Comparison of ENCODE assay signal across 10 mouse cellular contexts in the genomic region with DNA sequence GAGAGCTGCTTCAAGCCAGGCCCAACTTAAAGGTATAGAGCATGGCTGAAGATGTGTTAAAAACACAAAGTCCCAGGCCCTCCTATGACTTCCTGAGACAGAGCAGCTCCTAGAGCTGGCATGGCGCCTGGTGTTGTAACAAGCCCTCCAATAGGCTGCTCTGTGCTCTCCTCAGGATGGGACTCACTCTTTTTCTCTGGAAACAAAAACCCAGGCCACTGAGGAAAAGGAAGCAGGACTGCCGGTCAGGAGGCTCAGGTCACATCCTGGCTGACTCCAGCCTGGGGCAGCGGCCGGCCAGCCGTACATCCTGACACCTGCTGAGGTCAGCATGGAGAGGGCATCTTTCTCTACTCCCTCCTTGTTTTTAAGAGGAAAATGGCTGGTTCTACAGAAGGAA. TPM values are rescaled to one million over a fixed set of nuclear protein-coding genes. Genes with fewer than 3 reads are reported as not detected.
DNase-seq lines count a peak whose midpoint lies in the region; ATAC-seq and TF ChIP-seq lines count a peak whose summit lies in the region.
"Had no signal": no experiment of that assay in that cellular context is flagged by ENCODE, and none has a peak within 500 bp of the region (broad histone marks: within the 10 kb centered on the region; RNA-seq: fewer than 3 reads in every experiment).

No protein-coding gene starts in this region.

- H3K4me3 ChIP-seq in hindbrain, embryonic 16.5 days (ENCODE audit: low read length) = no peak overlapping the region
- no peak overlapping the region for H3K4me3 ChIP-seq in hindbrain, embryonic 10.5 days
- no peak overlapping the region for H3K4me3 ChIP-seq in embryonic facial prominence, embryonic 10.5 days
- no peak overlapping the region for H3K4me3 ChIP-seq in liver, postnatal 0 days (ENCODE audit: low read depth, low read length)
- H3K4me3 ChIP-seq: midbrain, embryonic 15.5 days had no signal

- no peaks in the 10 kb centered on the region for H3K36me3 ChIP-seq in hindbrain, embryonic 16.5 days (ENCODE audit: control insufficient read depth, insufficient read depth, low read length)
- H3K36me3 ChIP-seq in hindbrain, embryonic 10.5 days = peaks cover 39% of the 10 kb centered on the region
- H3K36me3 ChIP-seq in embryonic facial prominence, embryonic 10.5 days (replicated peaks) = peaks cover 50% of the 10 kb centered on the region
- H3K36me3 ChIP-seq in liver, postnatal 0 days (replicated peaks; ENCODE audit: insufficient read depth, low read length) = no peaks in the 10 kb centered on the region
- H3K36me3 ChIP-seq: midbrain, embryonic 15.5 days had no signal

- no peaks in the 10 kb centered on the region for H3K27me3 ChIP-seq in hindbrain, embryonic 16.5 days (replicated peaks; ENCODE audit: control insufficient read depth, insufficient read depth, low read length)
- no peaks in the 10 kb centered on the region for H3K27me3 ChIP-seq in hindbrain, embryonic 10.5 days (ENCODE audit: insufficient read depth, poor library complexity, severe bottlenecking)
- no peaks in the 10 kb centered on the region for H3K27me3 ChIP-seq in embryonic facial prominence, embryonic 10.5 days (replicated peaks; ENCODE audit: low read depth, poor library complexity, severe bottlenecking)
- 0 out of 2 replicates have a peak, but pooled peaks cover 3% of the 10 kb centered on the region for H3K27me3 ChIP-seq in liver, postnatal 0 days (ENCODE audit: insufficient read depth, low read length)
- H3K27me3 ChIP-seq: midbrain, embryonic 15.5 days had no signal

- H3K4me1 ChIP-seq in hindbrain, embryonic 16.5 days (ENCODE audit: control insufficient read depth, insufficient read depth, low read depth, low read length) = peaks cover 23% of the 10 kb centered on the region
- peaks cover 53% of the 10 kb centered on the region for H3K4me1 ChIP-seq in hindbrain, embryonic 10.5 days (replicated peaks)
- H3K4me1 ChIP-seq in embryonic facial prominence, embryonic 10.5 days = peaks cover 61% of the 10 kb centered on the region
- no peaks in the 10 kb centered on the region for H3K4me1 ChIP-seq in liver, postnatal 0 days (ENCODE audit: insufficient read depth)

- intact Hi-C loops in heart, postnatal 36 days (cut with DNase I) = no loop called here

- H3K27ac ChIP-seq in hindbrain, embryonic 16.5 days (ENCODE audit: low read depth, low read length) = 0 out of 2 replicates have a peak overlapping the region, but pooled peaks have one; percentile 27
- H3K27ac ChIP-seq in hindbrain, embryonic 10.5 days = no peak overlapping the region
- H3K27ac ChIP-seq in embryonic facial prominence, embryonic 10.5 days (replicated peaks) = 0 out of 2 replicates have a peak overlapping the region, but pooled peaks have one; percentile 19
- 0 out of 2 replicates have a peak overlapping the region, but pooled peaks have one; percentile 22 for H3K27ac ChIP-seq in liver, postnatal 0 days (ENCODE audit: low read depth)
- H3K27ac ChIP-seq: midbrain, embryonic 15.5 days had no signal

- no peak for TF ChIP-seq CTCF in liver, postnatal 0 days (IDR thresholded peaks at IDR 0.05; ENCODE audit: low read depth)

- no peak; the same call in 1 of the 2 replicates for TF ChIP-seq EP300 in liver, postnatal 0 days (IDR thresholded peaks at IDR 0.05; ENCODE audit: low read depth)

- H3K9ac ChIP-seq in hindbrain, embryonic 16.5 days (ENCODE audit: low read depth, low read length) = no peak overlapping the region
- no peak overlapping the region for H3K9ac ChIP-seq in liver, postnatal 0 days (replicated peaks)
- H3K9ac ChIP-seq: midbrain, embryonic 15.5 days had no signal

- no peak for DNase-seq in hindbrain, embryonic 10.5 days (ENCODE audit: low spot score)
- DNase-seq in embryonic facial prominence, embryonic 10.5 days (ENCODE audit: low spot score) = peak; percentile 31
- DNase-seq in heart, postnatal 36 days = peak; percentile 49 to 58
- peak; percentile 25 for DNase-seq in liver, postnatal 0 days
- no peak for DNase-seq in ovary, postnatal 36 days (ENCODE audit: low spot score)
- DNase-seq in urinary bladder, adult 18-20 months (ENCODE audit: low spot score in 2 of 2) = no peak
- DNase-seq in left cerebral cortex, adult 18-20 months (ENCODE audit: low spot score in 2 of 2) = no peak
- DNase-seq: cerebellum, adult 8-10 months had no signal

- ATAC-seq in hindbrain, embryonic 16.5 days = no peak
- ATAC-seq in liver, postnatal 0 days = peak; percentile 66
- ATAC-seq: midbrain, embryonic 15.5 days had no signal

- WGBS in hindbrain, embryonic 16.5 days = 52% methylated on average over 5 of the region's 5 CpGs
- 42% methylated on average over 5 of the region's 5 CpGs for WGBS in hindbrain, embryonic 10.5 days
- WGBS in embryonic facial prominence, embryonic 10.5 days = 39% methylated on average over 5 of the region's 5 CpGs
- WGBS in liver, postnatal 0 days (ENCODE audit: insufficient replicate concordance) = 38% methylated on average over 5 of the region's 5 CpGs

- H3K9me3 ChIP-seq in hindbrain, embryonic 16.5 days (ENCODE audit: control insufficient read depth, low read length) = no peaks in the 10 kb centered on the region
- H3K9me3 ChIP-seq in hindbrain, embryonic 10.5 days = no peaks in the 10 kb centered on the region
- H3K9me3 ChIP-seq in embryonic facial prominence, embryonic 10.5 days = no peaks in the 10 kb centered on the region
- no peaks in the 10 kb centered on the region for H3K9me3 ChIP-seq in liver, postnatal 0 days (ENCODE audit: low read length)
- H3K9me3 ChIP-seq: midbrain, embryonic 15.5 days had no signal

- H3K4me2 ChIP-seq in hindbrain, embryonic 16.5 days (ENCODE audit: low read length) = no peak overlapping the region
- no peak overlapping the region for H3K4me2 ChIP-seq in liver, postnatal 0 days (ENCODE audit: low read depth, low read length)
- H3K4me2 ChIP-seq: midbrain, embryonic 15.5 days had no signal

RNA-seq across cellular contexts. Expression of a gene that starts 36.3 kb away (rescaled TPM):
- polyA plus RNA-seq in hindbrain, embryonic 16.5 days (2015; fragmentation: Nextera tagmentation; extraction: Ambion mirVana) = 6.6 and 8.3 TPM in 2 replicates
- 12.8 and 16.3 TPM in 2 replicates for polyA plus RNA-seq in hindbrain, embryonic 10.5 days (2016; fragmentation: Nextera tagmentation; extraction: Ambion mirVana)
- 23.1 and 27.4 TPM in 2 replicates for polyA plus RNA-seq in embryonic facial prominence, embryonic 10.5 days (2016; fragmentation: Nextera tagmentation; extraction: Ambion mirVana)
- total RNA-seq in heart, postnatal 36 days (2021) = 10 to 100 TPM; 52.8 to 58.6 TPM
- 1.6 and 1.9 TPM in 2 replicates for polyA plus RNA-seq in liver, postnatal 0 days (2015; fragmentation: Nextera tagmentation; extraction: Ambion mirVana)
- total RNA-seq in left cerebral cortex, adult 18-20 months (2021) = 10 to 100 TPM; 18.3 to 19.8 TPM

Comparison
In these comparisons a context has a peak if more than half of its experiments do, and no peak if none do; other contexts are left out.
1. DNase-seq: peak in embryonic facial prominence, embryonic 10.5 days (single experiment), heart, postnatal 36 days (2 of 2) and liver, postnatal 0 days (single experiment); none in hindbrain, embryonic 10.5 days (single experiment), ovary, postnatal 36 days (single experiment), urinary bladder, adult 18-20 months (0 of 2) and left cerebral cortex, adult 18-20 months (0 of 2).